Mouse (Mus musculus) adrenal gland, adult (tissue): ENCODE measurements around the gene Adamtsl1.

Source experiments
- DNase-seq, 2 experiments: peaks; one replicate each; pipeline ENCODE4 v3.0.0; 2022 to 2023; ENCODE audit warnings: low spot score in 1 of 2; ENCODE audit not compliant: inconsistent age in 2 of 2

Gene Adamtsl1

GRCm38 (mm10) chr4:85669735-85670134 lies 155.8 kb downstream of the Adamtsl1 start:
- DNase-seq, result no peak

GRCm38 (mm10) chr4:85672290-85672689 lies 158.3 kb downstream of the Adamtsl1 start:
- DNase-seq, result peak in 1 of 2 experiments; percentile 17

GRCm38 (mm10) chr4:85677621-85678020 lies 163.6 kb downstream of the Adamtsl1 start:
- DNase-seq, result no peak

- DNase-seq, result no peak
Measured at GRCm38 (mm10) chr4:85686160-85686559, 172.2 kb downstream of the Adamtsl1 start.

GRCm38 (mm10) chr4:85695237-85695636 lies 181.3 kb downstream of the Adamtsl1 start:
- no peak for DNase-seq

GRCm38 (mm10) chr4:85707352-85708057 lies 193.5 kb downstream of the Adamtsl1 start:
- DNase-seq, result no peak

GRCm38 (mm10) chr4:85709636-85710035 lies 195.7 kb downstream of the Adamtsl1 start:
- DNase-seq, result no peak

GRCm38 (mm10) chr4:85724999-85725398 lies 211.0 kb downstream of the Adamtsl1 start:
- DNase-seq, result no peak

- no peak for DNase-seq
Measured at GRCm38 (mm10) chr4:85727731-85728130, 213.8 kb downstream of the Adamtsl1 start.

- DNase-seq, result no peak
Measured at GRCm38 (mm10) chr4:85728416-85728815, 214.4 kb downstream of the Adamtsl1 start.

- no peak for DNase-seq
Measured at GRCm38 (mm10) chr4:85740478-85740877, 226.5 kb downstream of the Adamtsl1 start.

GRCm38 (mm10) chr4:85741825-85742391 lies 227.9 kb downstream of the Adamtsl1 start:
- no peak for DNase-seq

- no peak for DNase-seq
Measured at GRCm38 (mm10) chr4:85743427-85743826, 229.5 kb downstream of the Adamtsl1 start.

- DNase-seq, result no peak
Measured at GRCm38 (mm10) chr4:85762684-85763083, 248.7 kb downstream of the Adamtsl1 start.

- no peak for DNase-seq
Measured at GRCm38 (mm10) chr4:85763161-85764014, 249.4 kb downstream of the Adamtsl1 start.

GRCm38 (mm10) chr4:85764015-85764450 lies 250.1 kb downstream of the Adamtsl1 start:
- no peak for DNase-seq

GRCm38 (mm10) chr4:85764476-85764875 lies 250.5 kb downstream of the Adamtsl1 start:
- no peak for DNase-seq

- no peak for DNase-seq
Measured at GRCm38 (mm10) chr4:85767666-85768065, 253.7 kb downstream of the Adamtsl1 start.

GRCm38 (mm10) chr4:85768107-85768506 lies 254.1 kb downstream of the Adamtsl1 start:
- no peak for DNase-seq

- DNase-seq, result no peak
Measured at GRCm38 (mm10) chr4:85782511-85782910, 268.5 kb downstream of the Adamtsl1 start.

GRCm38 (mm10) chr4:85783768-85784379 lies 269.9 kb downstream of the Adamtsl1 start:
- DNase-seq, result no peak
